Mouse (Mus musculus): ENCODE measurements around the gene Fam92b.

The Fam92b gene

GRCm38 (mm10) chr8:120152636-120153035 lies 24.6 kb downstream of the Fam92b start:
- DNase-seq (ENCODE audit: low read depth) = no peak

GRCm38 (mm10) chr8:120151151-120151550 lies 26.1 kb downstream of the Fam92b start:
- DNase-seq (ENCODE audit: low read depth) = no peak

- DNase-seq (ENCODE audit: low read depth) = no peak
These were observed 27.2 kb downstream of the Fam92b start for GRCm38 (mm10) chr8:120150028-120150427.

GRCm38 (mm10) chr8:120146051-120146450 lies 31.2 kb downstream of the Fam92b start:
- DNase-seq (ENCODE audit: low read depth) = no peak

GRCm38 (mm10) chr8:120144652-120145301 lies 32.5 kb downstream of the Fam92b start:
- no peak for DNase-seq (ENCODE audit: low read depth)

GRCm38 (mm10) chr8:120143911-120144651 lies 33.2 kb downstream of the Fam92b start:
- DNase-seq (ENCODE audit: low read depth) = no peak

- no peak for DNase-seq (ENCODE audit: low read depth)
These were observed 36.5 kb downstream of the Fam92b start for GRCm38 (mm10) chr8:120140769-120141168.

- no peak for DNase-seq (ENCODE audit: low read depth)
These were observed 38.3 kb downstream of the Fam92b start for GRCm38 (mm10) chr8:120138958-120139357.

GRCm38 (mm10) chr8:120136618-120137017 lies 40.6 kb downstream of the Fam92b start:
- DNase-seq (ENCODE audit: low read depth) = no peak

- no peak for DNase-seq (ENCODE audit: low read depth)
These were observed 41.6 kb downstream of the Fam92b start for GRCm38 (mm10) chr8:120135687-120136086.

GRCm38 (mm10) chr8:120133169-120133568 lies 44.1 kb downstream of the Fam92b start:
- no peak for DNase-seq (ENCODE audit: low read depth)

- no peak for DNase-seq (ENCODE audit: low read depth)
These were observed 46.1 kb downstream of the Fam92b start for GRCm38 (mm10) chr8:120131158-120131557.

- no peak for DNase-seq (ENCODE audit: low read depth)
These were observed 47.7 kb downstream of the Fam92b start for GRCm38 (mm10) chr8:120129547-120129946.

GRCm38 (mm10) chr8:120126357-120127161 lies 50.7 kb downstream of the Fam92b start:
- DNase-seq (ENCODE audit: low read depth) = no peak

GRCm38 (mm10) chr8:120124836-120125389 lies 52.4 kb downstream of the Fam92b start:
- DNase-seq (ENCODE audit: low read depth) = no peak

GRCm38 (mm10) chr8:120124261-120124660 lies 53.0 kb downstream of the Fam92b start:
- DNase-seq (ENCODE audit: low read depth) = no peak

GRCm38 (mm10) chr8:120120951-120121350 lies 56.3 kb downstream of the Fam92b start:
- DNase-seq (ENCODE audit: low read depth) = no peak

- no peak for DNase-seq (ENCODE audit: low read depth)
These were observed 57.3 kb downstream of the Fam92b start for GRCm38 (mm10) chr8:120119931-120120330.

- DNase-seq (ENCODE audit: low read depth) = no peak
These were observed 57.8 kb downstream of the Fam92b start for GRCm38 (mm10) chr8:120119429-120119828.

- DNase-seq (ENCODE audit: low read depth) = no peak
These were observed 58.4 kb downstream of the Fam92b start for GRCm38 (mm10) chr8:120118847-120119246.

GRCm38 (mm10) chr8:120118162-120118561 lies 59.1 kb downstream of the Fam92b start:
- no peak for DNase-seq (ENCODE audit: low read depth)

- no peak for DNase-seq (ENCODE audit: low read depth)
These were observed 60.7 kb downstream of the Fam92b start for GRCm38 (mm10) chr8:120116600-120116999.

Data from induced T-regulatory cell, adult 2 months (primary cell).